Mouse (Mus musculus): Measurements from ENCODE around the gene Cops3. TPM values are rescaled to one million over a fixed set of nuclear protein-coding genes. Genes with fewer than 3 reads are reported as not detected.

Cops3 gene
- total RNA-seq, 2 experiments from 2014 or later, result 85.3 to 89.1 TPM

DNA sequence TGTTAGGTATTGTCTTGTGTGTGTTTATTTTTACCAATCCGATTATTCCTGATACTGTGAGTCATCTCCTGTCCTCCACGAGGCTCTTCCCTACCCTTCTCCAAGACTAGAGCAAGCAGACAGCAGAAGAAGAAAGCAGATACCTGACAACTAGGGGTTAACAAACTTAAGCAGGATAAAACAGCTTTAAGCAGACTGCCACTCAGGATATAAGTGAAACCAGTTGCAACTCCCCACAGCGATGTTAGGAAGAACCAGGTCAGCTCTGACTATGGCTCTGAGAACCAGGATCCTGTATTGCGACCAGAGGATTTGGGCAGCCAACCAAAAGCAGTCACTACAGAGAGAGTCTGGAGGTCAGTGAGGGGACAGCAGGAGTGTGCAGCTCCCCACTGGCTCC, 28.4 kb downstream of the Cops3 start:
- DNase-seq (ENCODE audit: low spot score), result no peak

- no peak for DNase-seq (ENCODE audit: low spot score)
These were observed 29.0 kb downstream of the Cops3 start for GRCm38 (mm10) chr11:59810480-59811158.

GRCm38 (mm10) chr11:59809670-59810474, 29.8 kb downstream of the Cops3 start, which contains the start of gene Flcn:
Flcn (minus strand) TSS chr11:59810016.
- DNase-seq (ENCODE audit: low spot score), result peak; percentile 86

DNA sequence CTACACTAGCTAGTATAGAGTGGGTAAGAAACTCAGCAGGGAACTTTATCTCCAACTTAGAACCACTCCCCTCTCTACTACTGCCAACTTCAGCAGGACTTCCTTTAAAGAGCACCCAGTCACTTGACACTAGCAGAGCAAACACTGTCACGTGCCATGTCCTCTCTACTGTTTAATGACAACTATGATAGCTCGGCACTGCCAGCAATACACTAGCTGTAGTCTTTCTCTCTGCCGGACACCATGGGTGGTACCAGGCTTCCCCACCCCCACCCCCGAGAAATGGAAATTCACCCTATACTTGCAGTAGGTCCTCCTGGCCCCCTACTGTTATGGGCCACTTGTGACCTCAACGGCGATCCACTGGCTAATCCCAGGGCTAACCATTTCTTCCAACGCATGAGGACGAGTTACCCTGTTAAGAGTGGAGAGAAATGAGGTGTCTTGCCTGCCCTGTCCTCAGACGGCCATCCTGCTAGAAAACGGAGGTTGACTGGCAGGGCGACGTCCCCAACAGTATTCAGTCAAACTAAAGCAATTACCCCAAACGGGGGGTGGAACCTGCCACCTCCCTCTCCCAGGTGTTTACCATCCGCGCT, 30.5 kb downstream of the Cops3 start:
- peak; percentile 68 for DNase-seq (ENCODE audit: low spot score)

GRCm38 (mm10) chr11:59808170-59808960, 31.3 kb downstream of the Cops3 start:
- DNase-seq (ENCODE audit: low spot score), result no peak

GRCm38 (mm10) chr11:59805656-59806055, 34.0 kb downstream of the Cops3 start:
- no peak for DNase-seq (ENCODE audit: low spot score)

GRCm38 (mm10) chr11:59805256-59805655, 34.4 kb downstream of the Cops3 start:
- DNase-seq (ENCODE audit: low spot score), result no peak

- peak; percentile 69 for DNase-seq (ENCODE audit: low spot score)
These were observed 35.1 kb downstream of the Cops3 start for GRCm38 (mm10) chr11:59804409-59805110.

DNA sequence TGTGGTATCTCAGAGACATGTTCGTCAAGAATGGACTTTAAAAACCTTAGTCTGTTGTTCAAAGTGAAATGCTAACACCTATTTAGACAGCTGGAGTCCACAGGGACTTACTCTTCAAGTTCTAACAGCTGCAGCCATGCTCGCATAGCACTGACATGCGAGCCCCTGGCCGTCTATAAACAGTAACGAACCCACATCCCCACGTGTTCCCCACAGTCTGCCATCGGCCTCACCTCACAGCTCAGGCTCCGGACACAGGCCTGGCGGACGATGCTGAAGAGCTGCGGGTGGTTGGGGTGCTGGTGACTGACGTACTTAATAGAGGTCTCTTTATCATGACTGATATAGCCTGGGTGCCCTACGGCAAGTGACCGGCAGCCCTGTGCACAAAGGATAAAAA, 36.1 kb downstream of the Cops3 start:
- peak; percentile 32 for DNase-seq (ENCODE audit: low spot score)

DNA sequence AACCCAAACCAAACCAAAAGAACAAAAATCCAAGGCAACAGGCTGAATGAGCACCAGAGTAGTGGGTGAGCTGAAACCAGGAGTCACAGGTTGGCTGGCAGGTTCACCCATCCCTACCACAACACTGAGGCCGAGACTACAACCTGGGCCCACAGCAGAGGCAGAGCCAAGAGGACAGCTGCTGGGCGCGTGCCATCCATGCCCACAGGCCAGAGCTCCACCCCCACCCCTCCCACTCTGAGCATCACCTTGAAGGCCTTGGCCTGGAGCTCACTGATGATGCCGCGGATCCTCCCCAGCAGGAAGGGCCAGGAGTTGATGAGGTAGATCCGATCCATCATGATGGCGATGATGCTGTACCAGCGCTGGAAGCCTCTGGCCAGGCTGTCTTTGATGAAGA, 37.8 kb downstream of the Cops3 start:
- no peak for DNase-seq (ENCODE audit: low spot score)

DNA sequence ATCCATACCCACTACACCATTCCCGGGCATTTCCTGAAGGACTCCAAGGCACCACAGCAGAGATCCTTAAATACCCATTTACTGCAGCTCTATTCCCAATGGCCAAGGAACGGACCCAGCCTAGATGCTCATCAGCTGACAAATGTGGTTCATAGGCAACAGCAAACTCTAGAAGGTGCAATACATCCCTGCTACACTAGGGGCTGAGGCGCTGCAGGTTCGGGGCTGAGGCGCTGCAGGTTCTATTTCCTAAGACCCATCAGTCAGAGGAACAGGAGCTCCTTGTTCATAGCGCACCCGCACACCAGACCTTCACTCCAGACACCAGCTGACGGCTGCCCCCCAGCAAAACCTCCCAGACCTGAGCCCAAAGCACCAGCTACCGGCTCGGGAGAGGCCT, 39.2 kb downstream of the Cops3 start:
- DNase-seq (ENCODE audit: low spot score), result no peak

GRCm38 (mm10) chr11:59793390-59793789, 46.2 kb downstream of the Cops3 start:
- DNase-seq (ENCODE audit: low spot score), result no peak

DNA sequence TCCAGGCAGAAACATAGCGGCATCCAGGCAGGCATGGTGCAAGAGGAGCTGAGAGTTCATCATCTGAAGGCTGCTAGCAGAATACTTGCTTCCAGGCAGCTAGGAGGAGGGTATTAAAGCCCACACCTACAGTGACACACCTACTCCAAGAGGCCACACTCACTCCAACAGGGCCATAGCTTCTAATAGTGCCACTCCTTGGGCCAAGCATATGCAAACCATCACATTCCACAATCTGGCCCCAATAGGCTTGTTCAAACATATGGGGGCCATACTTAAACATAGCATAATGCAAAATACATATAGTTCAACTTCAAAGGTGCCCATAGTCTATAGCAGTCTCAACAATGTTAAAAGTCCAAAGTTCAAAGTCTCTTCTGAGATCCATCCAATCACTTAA, 50.3 kb downstream of the Cops3 start:
- DNase-seq (ENCODE audit: low spot score), result no peak

GRCm38 (mm10) chr11:59787199-59787781, 52.3 kb downstream of the Cops3 start, which contains the start of gene Pld6:
Pld6 (minus strand) TSS chr11:59787645.
- DNase-seq (ENCODE audit: low spot score), result no peak

- DNase-seq (ENCODE audit: low spot score), result no peak
These were observed 53.0 kb downstream of the Cops3 start for GRCm38 (mm10) chr11:59786444-59787198.

- DNase-seq (ENCODE audit: low spot score), result no peak
These were observed 56.0 kb downstream of the Cops3 start for GRCm38 (mm10) chr11:59783591-59783990.

- DNase-seq (ENCODE audit: low spot score), result no peak
These were observed 57.5 kb downstream of the Cops3 start for GRCm38 (mm10) chr11:59782091-59782590.

GRCm38 (mm10) chr11:59780241-59780640, 59.4 kb downstream of the Cops3 start:
- DNase-seq (ENCODE audit: low spot score), result no peak

GRCm38 (mm10) chr11:59779406-59779805, 60.2 kb downstream of the Cops3 start:
- DNase-seq (ENCODE audit: low spot score), result no peak

- DNase-seq (ENCODE audit: low spot score), result no peak
These were observed 60.8 kb downstream of the Cops3 start for GRCm38 (mm10) chr11:59778874-59779223.
